Mouse (Mus musculus) cerebellum, postnatal 10 days (tissue): ENCODE measurements around the gene Olfr414.

Experiments
- DNase-seq, 2 experiments: peaks; one replicate each; pipeline ENCODE4 v3.0.0; 2021; ENCODE audit warnings: mixed read lengths in 2 of 2

Olfr414 gene

DNA sequence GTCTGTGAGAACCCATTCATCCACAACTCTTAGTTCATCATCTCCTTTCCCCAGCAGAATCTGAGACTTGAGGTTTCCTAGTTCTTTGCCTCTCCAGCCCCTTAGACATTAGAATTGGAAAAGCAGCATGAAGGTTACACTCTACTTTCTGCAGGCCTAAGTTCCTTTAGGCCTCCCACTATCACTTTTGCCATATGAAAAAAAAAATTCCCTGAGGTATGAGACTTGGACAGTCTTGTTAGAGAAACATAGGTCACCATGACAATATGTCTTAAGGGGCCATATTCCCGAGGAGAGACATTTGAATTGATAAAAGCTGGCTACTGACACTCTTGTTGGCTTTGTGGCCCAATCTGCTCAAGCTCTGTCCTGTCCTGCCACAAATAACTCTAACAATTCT lies at the start of gene Olfr414:
Gene Olfr414 (plus strand): TSS at position 301 of the 400 bp plus-strand sequence.
- no peak for DNase-seq

DNA sequence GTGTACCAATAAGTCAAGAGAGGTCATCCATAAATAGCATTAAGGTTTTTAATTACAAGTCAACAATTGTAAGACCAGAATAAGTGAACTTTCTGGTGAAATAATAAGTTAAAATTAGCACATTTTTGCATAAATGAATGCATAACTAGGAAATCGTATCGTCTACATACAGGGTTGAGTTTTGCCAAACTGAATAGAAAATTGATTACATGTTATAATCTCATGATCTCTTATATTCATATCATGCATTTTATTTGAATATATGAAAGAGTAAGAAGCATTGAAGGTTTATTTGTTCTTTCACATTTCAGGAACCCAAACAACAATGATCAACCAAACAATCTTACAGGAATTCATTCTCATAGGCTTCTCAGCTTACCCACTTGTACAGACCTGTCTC lies 33.1 kb upstream of the Olfr414 start, which contains the start of gene Olfr248:
Gene Olfr248 (plus strand): TSS at position 301 of the 400 bp plus-strand sequence.
- DNase-seq: no peak

DNA sequence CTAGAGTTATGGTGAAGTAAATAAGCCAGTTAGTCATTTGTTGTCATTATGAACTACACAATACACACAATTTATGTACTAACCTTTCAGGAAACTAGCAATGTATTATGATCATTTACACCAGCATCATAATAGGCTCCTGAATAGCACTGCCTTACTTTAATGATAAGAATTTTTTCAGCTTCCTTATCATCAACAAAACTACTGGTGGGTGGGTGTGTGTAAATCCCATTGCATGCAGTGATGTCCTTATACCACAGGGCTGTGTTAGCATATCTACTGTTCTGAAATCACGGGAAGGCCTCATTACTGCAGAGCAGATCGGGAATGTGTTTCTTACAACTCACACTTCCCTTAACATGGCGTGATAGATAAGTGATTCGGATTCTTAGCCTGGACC lies 905 bp upstream of the Olfr414 start:
- no peak for DNase-seq

DNA sequence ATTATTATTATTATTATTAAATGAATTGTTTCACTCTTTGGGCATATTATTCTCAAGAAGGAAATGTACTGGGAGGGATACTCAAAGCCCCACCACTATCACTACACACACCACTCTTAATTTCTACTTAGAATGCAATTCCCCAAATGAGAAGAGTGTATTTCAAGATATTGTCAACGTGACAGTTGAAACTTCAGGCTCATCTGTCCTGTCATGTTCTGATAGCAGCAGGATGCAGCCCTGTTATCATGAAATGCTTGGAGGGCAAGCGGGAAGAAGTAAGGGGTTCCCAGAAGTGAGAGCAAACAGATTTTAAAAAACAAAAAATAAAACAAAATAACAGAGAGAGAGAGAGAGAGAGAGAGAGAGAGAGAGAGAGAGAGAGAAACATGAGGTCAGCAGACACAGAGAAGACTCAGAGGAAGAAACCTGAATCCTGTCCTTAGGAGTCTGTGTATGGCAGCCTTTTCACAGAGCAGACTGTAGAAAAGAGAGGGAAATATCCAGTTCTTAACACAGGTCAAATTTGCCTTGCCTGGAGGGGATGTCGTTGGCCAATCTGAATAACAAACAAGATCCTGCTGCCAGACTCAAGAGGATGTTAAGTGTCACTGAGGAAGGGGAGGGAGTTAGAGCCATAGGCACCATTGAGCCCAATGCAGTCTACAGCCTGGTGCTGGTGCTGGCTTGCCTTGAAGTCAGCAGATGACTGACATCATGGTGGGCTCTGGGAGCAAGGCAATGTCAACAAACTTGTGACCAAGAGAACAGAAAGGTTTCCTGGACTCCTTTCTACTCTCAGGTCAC lies 2.5 kb downstream of the Olfr414 start:
- no peak for DNase-seq

DNA sequence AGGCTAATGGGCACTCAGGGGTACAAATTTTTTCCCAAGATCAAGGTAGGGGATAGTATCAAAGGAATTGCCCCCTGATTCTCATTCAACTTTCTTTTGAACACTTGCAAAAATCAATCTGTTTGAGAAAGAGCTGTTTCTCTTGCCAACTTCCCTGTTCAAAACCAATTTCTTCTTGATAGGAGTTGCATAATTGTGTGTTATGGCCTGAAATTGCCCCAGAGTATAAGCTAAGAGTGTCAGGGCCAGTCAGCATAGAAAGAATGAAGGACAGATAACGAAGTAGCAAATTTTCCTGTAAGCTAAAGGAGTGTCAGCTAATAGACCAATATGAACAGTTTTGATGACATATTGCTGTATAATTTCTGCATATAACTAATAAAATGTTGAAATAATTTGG lies 3.5 kb downstream of the Olfr414 start:
- DNase-seq: no peak

DNA sequence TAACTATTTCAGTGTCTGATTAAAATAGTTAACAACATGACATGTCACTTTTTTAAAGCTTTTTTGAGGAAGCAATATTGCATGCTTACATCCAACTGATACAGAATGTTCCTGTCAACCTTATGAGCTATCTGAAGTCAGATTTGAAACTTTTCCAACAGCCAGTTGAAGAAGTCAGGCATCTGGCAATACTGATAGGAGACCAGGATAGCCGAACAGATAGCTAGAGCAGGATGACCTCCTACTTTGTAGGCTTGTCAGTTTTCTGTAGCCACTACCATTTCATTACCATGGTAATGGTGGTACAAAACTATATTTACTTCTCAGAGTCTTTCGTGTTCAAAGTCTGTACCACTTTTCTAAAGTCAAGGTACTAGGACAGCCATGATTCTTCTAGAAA lies 4.5 kb downstream of the Olfr414 start:
- no peak for DNase-seq

DNA sequence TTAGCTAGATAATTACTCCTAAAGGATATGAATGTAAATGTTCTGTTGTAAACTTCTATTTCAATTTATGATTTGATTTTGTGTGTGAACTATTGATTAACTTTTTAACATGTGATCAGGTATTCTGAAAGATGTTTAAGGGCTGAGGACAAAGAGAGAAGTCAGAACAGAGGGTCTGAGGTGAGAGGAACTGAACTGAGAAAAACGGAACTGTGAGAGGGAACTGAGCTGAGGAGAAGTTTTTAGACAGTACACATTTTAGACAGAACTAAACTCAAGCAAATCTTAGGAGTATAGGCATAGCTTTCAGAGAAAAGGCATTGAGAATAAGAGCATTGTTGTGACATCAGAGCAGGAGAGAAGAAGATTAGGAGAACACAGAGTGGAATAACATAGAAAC lies 10.3 kb downstream of the Olfr414 start:
- no peak for DNase-seq

DNA sequence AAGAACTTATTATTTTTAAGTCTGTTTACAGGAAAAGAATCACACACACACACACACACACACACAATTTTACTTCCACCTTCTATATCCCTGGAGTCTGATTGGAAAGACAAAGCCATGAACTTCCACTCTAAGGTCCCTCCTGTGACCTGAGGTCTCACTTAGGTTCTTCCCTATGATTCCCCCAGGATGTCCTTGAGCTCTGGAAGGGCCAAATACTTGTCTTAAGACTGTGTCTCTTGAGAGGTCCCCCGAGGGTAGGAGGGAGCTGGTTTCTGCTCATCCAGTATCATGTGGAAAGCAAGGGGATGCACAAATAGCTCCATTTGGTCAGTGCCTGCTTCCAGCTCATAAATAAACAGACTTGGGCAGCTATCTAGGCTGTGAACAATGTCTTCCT lies 17.9 kb downstream of the Olfr414 start, which contains the start of gene Olfr220:
Gene Olfr220 (plus strand): TSS at position 301 of the 400 bp plus-strand sequence.
- no peak for DNase-seq

DNA sequence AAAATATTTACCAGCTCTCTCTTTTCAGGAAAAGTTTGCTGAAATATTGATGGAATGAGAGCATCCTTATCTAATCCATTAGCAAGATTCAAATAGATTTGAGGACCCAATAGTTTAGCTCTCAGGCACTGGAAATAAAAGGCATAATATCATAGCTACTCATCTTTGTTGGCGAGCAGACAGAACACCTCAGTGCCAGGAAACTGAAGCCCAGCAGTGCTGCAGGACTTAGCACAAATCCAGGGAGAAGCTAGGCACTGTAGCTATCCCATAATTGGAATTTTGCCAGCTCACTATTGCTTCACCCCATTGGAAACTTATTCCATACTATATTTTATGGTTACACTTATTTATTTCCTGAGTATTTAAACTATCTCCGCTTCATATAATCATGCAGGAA lies 31.2 kb downstream of the Olfr414 start:
- DNase-seq: peak; percentile 38 to 54

DNA sequence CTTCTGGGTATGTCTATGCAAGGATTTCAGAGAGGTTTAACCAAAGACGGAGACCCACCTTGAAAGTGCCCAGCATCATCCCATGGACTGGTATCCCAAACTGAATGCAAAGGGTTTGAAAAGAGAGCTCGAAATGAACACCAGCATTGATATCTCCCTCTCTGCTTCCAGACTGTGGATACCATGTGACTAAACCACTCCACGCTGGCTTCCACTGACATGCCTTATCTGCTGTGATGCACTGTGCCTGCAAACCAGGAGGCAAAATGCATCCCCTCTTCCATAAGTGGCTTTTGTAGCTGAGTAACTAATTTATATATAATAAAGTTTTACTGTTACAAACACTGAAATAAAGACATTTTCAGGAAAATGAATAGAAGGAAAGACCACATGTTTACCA lies 41.5 kb downstream of the Olfr414 start:
- no peak for DNase-seq

DNA sequence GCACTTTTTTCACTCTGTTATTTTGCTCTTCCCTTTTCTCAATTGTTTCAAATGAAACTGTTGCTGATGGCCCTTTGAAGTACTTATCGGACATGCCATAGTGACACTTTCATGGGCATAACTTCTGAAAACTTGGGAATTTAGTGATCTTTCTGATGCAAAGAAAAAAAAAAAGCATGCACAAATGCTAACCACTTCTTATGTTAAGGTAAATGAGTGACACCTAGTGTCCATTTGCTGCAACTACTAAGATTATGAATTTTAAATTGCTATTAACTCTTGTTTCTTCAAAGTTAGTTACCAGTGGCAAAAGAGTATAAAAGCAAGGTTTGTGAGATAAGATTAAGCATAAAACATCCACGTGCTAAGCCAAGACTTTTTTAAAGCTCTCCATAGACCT lies 42.4 kb downstream of the Olfr414 start:
- DNase-seq: peak in 1 of 2 experiments; percentile 34

DNA sequence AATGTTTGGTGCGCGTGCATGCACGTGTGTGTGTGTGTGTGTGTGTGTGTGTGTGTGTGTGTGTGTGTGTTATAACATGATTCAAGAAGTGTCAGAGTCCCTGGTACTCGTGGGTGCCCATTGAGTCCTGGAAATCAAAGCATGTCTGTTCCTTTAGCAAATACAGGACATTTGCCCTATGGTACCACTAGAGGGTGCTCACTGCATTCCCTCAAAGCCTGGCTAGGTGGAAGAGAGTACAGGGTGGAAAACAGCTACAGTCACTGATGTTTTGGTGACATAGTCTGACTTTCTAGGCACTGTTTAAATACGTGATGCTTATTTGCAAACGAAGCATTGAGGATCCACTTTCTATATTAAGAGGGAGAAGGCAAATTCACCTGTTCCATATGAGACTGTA lies 45.9 kb downstream of the Olfr414 start:
- peak; percentile 75 to 80 for DNase-seq

DNA sequence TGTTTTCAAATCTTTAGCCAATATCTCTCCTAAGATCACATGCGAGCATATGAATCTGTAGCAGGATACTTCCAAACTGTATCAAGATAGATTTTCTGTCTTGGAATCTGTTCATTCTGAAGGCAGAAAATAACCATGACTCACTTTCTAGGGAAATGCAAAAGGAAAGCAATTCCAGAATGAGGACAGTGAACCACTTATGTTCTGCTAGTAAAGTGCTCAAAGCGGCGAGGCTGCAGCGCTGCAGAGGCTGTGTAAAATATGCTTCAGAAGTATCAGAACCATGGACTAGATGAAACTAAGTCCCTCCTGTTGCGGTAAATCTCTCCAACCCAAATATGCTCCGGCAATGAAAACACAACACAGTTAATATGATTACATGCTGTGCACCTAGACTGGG lies 58.7 kb downstream of the Olfr414 start:
- no peak for DNase-seq
